Mouse (Mus musculus) megakaryocyte, adult 5-6 weeks (primary cell): ENCODE measurements around the gene Eras. TPM values are rescaled to one million over a fixed set of nuclear protein-coding genes. Genes with fewer than 3 reads are reported as not detected.
"Not testable (repeated sequence)": the region's sequence is repeated elsewhere in the genome, so short reads cannot be mapped to it uniquely, and the experiment has no call there.

ENCODE experiments used
- ATAC-seq: 2 replicates; pipeline ENCODE4 v1.8.0; 2016; ENCODE audit warnings: mild to moderate bottlenecking, inconsistent platforms; ENCODE audit not compliant: poor library complexity, severe bottlenecking
- total RNA-seq, 2 experiments: library from RNA; stranded (forward) in 1 of 2; stranded (reverse) in 1 of 2; fragments of 153-499, 151-499 nt in 1 of 2; fragments of 221-1000, 200-1000 nt in 1 of 2; gene quantifications; 2 replicates each; pipeline versions ENCODE4 v1.2.3 to v1.2.4; 2015 to 2017

Gene Eras
- total RNA-seq, 2 experiments from 2014 or later = not detected

DNA sequence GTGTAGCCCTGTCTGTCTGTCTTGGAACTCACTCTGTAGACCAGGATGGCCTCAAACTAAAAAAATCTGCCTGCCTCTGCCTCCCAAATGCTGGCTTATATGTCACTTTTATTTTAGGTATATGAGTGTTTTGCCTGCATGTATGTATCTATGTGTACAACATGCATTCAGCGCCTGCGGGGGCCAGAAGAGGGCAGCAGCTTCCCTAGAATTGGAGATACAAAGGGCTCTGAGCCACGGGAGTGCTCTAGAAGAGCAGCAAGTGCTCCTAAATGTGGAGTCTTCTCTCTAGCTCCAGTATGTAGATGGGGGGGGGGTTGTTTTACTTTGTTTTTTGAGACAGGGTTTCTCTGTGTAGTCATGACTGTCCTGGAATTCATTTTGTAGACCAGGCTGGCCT is 12.7 kb downstream of the Eras start:
- peak; percentile 66 for ATAC-seq

- no peak for ATAC-seq
Observed at GRCm38 (mm10) chrX:7910473-7910872, 17.9 kb downstream of the Eras start.

- ATAC-seq = not testable (repeated sequence)
Observed at GRCm38 (mm10) chrX:7909242-7909641, 19.2 kb downstream of the Eras start, which contains the start of gene Gm10490. Gene Gm10490, plus strand, starts transcription at chrX:7909542.

DNA sequence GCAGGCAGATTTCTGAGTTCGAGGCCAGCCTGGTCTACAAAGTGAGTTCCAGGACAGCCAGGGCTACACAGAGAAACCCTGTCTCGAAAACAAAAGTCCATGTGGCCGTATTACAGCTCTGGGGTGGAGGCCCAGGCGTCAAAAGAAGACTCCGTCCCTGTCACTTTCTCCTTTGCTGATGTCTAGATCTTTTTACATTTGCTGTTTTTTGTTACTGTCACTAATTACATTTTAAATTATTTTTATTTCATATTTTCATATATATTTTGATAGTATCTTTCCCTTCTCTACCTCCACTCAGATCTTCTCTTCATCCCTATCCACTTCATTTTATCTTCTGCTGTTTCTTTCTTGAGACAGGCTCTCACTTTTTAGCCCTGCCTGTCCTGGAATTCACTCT is 20.7 kb downstream of the Eras start, which contains the start of gene Gm10491:
Gene Gm10491, minus strand, starts transcription at position 101 of the 400 bp plus-strand sequence.
- no peak for ATAC-seq

GRCm38 (mm10) chrX:7904441-7904840 is 24.0 kb downstream of the Eras start:
- ATAC-seq = no peak

- ATAC-seq = peak; percentile 94
Observed at GRCm38 (mm10) chrX:7898880-7899874, 29.2 kb downstream of the Eras start, which contains the start of the genes Pqbp1 and Timm17b. Gene Pqbp1, minus strand, starts transcription at chrX:7899269. Gene Timm17b, plus strand, starts transcription at chrX:7899357.

- no peak for ATAC-seq
Observed at GRCm38 (mm10) chrX:7898211-7898610, 30.2 kb downstream of the Eras start.

DNA sequence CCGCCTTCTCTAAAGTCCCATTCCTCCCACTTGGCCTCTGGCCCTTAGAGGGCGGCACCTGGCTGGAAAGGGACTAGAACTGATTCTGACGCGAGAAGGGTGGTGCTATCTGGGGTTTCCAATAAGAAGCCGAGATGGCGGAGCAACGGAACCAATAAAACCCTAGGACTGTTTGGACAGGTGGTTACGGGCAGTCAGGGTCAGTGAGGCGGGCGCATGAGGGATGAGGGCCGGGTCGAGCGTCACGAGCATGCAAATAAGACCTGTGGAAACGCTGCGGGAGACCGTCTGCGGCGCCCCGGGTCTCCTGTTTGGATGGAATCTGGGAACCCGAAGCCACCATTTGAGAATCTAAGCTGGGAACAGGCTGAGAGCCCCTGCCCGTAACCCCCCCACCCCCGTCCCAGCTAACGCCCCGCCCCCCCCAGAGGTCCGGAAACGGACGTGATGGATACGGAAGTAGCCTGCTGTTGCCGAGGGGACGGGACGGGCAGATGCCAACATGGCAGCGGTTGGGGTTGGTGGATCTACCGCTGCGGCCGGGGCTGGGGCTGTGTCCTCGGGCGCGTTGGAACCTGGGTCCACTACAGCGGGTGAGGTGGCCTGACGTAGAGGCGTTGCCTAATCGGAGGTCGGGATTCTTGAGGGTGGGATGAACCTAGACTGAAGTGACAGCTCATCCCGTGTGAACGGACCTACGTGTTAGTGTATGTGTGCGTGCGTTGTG is 44.4 kb downstream of the Eras start, which contains the start of gene Slc35a2:
Gene Slc35a2, plus strand, starts transcription at position 188 of the 727 bp plus-strand sequence.
- peak; percentile 87 for ATAC-seq

GRCm38 (mm10) chrX:7879819-7880218 is 48.6 kb downstream of the Eras start:
- peak; percentile 60 for ATAC-seq

DNA sequence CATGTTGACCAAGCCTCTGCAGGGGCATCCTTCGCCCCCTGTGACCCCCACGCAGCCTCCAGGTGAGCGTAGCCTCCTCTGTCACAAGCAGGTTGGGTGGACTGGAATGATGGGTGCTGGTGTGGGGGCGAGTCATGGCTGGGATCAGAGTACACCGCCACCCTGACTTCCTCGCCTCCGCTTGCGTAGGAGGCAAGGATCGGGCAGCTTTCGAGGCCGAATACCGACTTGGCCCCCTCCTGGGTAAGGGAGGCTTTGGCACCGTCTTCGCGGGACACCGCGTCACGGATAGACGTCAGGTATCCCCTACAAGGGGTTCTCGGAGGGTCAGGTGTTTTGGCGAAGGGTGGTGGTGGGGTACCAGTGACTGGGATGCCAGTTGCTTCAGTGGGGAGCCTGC is 49.9 kb downstream of the Eras start:
- ATAC-seq = no peak

DNA sequence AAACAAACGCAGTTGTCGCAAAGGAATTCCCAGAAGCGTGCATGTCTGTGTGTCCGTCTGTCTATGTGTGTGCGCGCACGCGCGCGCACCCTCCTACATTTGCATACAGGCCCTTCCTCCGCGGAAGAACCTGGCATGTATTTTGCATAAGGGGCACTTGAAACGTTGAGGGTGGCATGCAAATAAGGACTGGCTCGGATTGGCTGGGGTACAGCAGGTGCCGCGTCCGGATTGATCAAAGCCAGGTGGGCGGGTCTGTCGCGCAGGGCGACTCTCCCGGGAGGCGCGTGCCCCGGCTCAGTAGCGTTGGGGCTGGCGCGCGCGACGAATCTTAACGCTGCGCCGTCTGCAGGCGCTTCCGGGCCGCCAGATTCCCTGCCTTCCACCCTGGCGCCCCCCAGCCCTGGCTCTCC is 50.4 kb downstream of the Eras start, which contains the start of gene Pim2:
Gene Pim2, plus strand, starts transcription at position 256 of the 413 bp plus-strand sequence.
- peak; percentile 95 for ATAC-seq

Other genes with a start within 250 kb of the Eras start
- not detected in 2 replicates for gene Magix, start 247.4 kb downstream of the Eras start, total RNA-seq (2015)
- 0.18 TPM in 1 of 2 replicates, not detected in the other for gene Magix, start 247.4 kb downstream of the Eras start, total RNA-seq (2017)
- gene Gpkow, start 231.5 kb downstream of the Eras start, total RNA-seq (2015) = 24.8 and 25.7 TPM in 2 replicates
- gene Gpkow, start 231.5 kb downstream of the Eras start, total RNA-seq (2017) = 24.2 and 25.7 TPM in 2 replicates
- gene Wdr45, start 214.3 kb downstream of the Eras start, total RNA-seq (2015) = 25.6 and 38.7 TPM in 2 replicates
- gene Wdr45, start 214.3 kb downstream of the Eras start, total RNA-seq (2017) = 13.4 and 18.9 TPM in 2 replicates
- not detected in 2 replicates for gene Gm45208, start 206.4 kb downstream of the Eras start, total RNA-seq (2015)
- not detected in 2 replicates for gene Gm45208, start 206.4 kb downstream of the Eras start, total RNA-seq (2017)
- 7.8 and 20.6 TPM in 2 replicates for gene Praf2, start 200.2 kb downstream of the Eras start, total RNA-seq (2015)
- gene Praf2, start 200.2 kb downstream of the Eras start, total RNA-seq (2017) = 5.4 and 5.8 TPM in 2 replicates
- not detected in 2 replicates for gene Ccdc120, start 177.7 kb downstream of the Eras start, total RNA-seq (2015)
- not detected in 2 replicates for gene Ccdc120, start 177.7 kb downstream of the Eras start, total RNA-seq (2017)
- gene Tfe3, start 166.0 kb downstream of the Eras start, total RNA-seq (2015) = 45.9 and 54.6 TPM in 2 replicates
- 22.3 and 39.4 TPM in 2 replicates for gene Tfe3, start 166.0 kb downstream of the Eras start, total RNA-seq (2017)
- gene Gripap1, start 138.8 kb downstream of the Eras start, total RNA-seq (2015) = 39.5 and 55.4 TPM in 2 replicates
- 70.5 and 81.9 TPM in 2 replicates for gene Gripap1, start 138.8 kb downstream of the Eras start, total RNA-seq (2017)
- 0.39 and 0.49 TPM in 2 replicates for gene Kcnd1, start 106.3 kb downstream of the Eras start, total RNA-seq (2015)
- gene Kcnd1, start 106.3 kb downstream of the Eras start, total RNA-seq (2017) = 0.20 and 0.29 TPM in 2 replicates
- gene Otud5, start 87.2 kb downstream of the Eras start, total RNA-seq (2015) = 43.2 and 50.6 TPM in 2 replicates
- 70.2 and 73.0 TPM in 2 replicates for gene Otud5, start 87.2 kb downstream of the Eras start, total RNA-seq (2017)
- gene Pim2, start 50.3 kb downstream of the Eras start, total RNA-seq (2015) = 4.7 and 8.6 TPM in 2 replicates
- 1.1 and 1.4 TPM in 2 replicates for gene Pim2, start 50.3 kb downstream of the Eras start, total RNA-seq (2017)
- gene Slc35a2, start 44.6 kb downstream of the Eras start, total RNA-seq (2015) = 6.4 and 9.8 TPM in 2 replicates
- gene Slc35a2, start 44.6 kb downstream of the Eras start, total RNA-seq (2017) = 10.9 and 13.5 TPM in 2 replicates
- gene Pqbp1, start 29.3 kb downstream of the Eras start, total RNA-seq (2015) = 25.6 and 29.8 TPM in 2 replicates
- gene Pqbp1, start 29.3 kb downstream of the Eras start, total RNA-seq (2017) = 116 and 123 TPM in 2 replicates
- 75.8 and 85.4 TPM in 2 replicates for gene Timm17b, start 29.2 kb downstream of the Eras start, total RNA-seq (2015)
- gene Timm17b, start 29.2 kb downstream of the Eras start, total RNA-seq (2017) = 35.8 and 50.0 TPM in 2 replicates
- gene Gm10491, start 20.8 kb downstream of the Eras start, total RNA-seq (2015) = not detected in 2 replicates
- gene Gm10491, start 20.8 kb downstream of the Eras start, total RNA-seq (2017) = not detected in 2 replicates
- not detected in 2 replicates for gene Gm10490, start 19.1 kb downstream of the Eras start, total RNA-seq (2015)
- gene Gm10490, start 19.1 kb downstream of the Eras start, total RNA-seq (2017) = not detected in 2 replicates
- gene Pcsk1n, start 8.8 kb downstream of the Eras start, total RNA-seq (2015) = not detected in 2 replicates
- gene Pcsk1n, start 8.8 kb downstream of the Eras start, total RNA-seq (2017) = not detected in 2 replicates
- 6.4 and 7.5 TPM in 2 replicates for gene Hdac6, start 19.3 kb upstream of the Eras start, total RNA-seq (2015)
- gene Hdac6, start 19.3 kb upstream of the Eras start, total RNA-seq (2017) = 8.0 and 9.3 TPM in 2 replicates
- gene Gata1, start 49.5 kb upstream of the Eras start, total RNA-seq (2015) = 5.8 and 7.1 TPM in 2 replicates
- 5.6 and 7.6 TPM in 2 replicates for gene Gata1, start 49.5 kb upstream of the Eras start, total RNA-seq (2017)
- gene Glod5, start 89.9 kb upstream of the Eras start, total RNA-seq (2015) = not detected in 2 replicates
- not detected in 2 replicates for gene Glod5, start 89.9 kb upstream of the Eras start, total RNA-seq (2017)
- gene Suv39h1, start 146.2 kb upstream of the Eras start, total RNA-seq (2015) = 37.8 and 43.6 TPM in 2 replicates
- gene Suv39h1, start 146.2 kb upstream of the Eras start, total RNA-seq (2017) = 50.3 and 53.9 TPM in 2 replicates
- gene Was, start 161.9 kb upstream of the Eras start, total RNA-seq (2015) = 107 and 116 TPM in 2 replicates
- 145 and 149 TPM in 2 replicates for gene Was, start 161.9 kb upstream of the Eras start, total RNA-seq (2017)
- 17.4 and 20.3 TPM in 2 replicates for gene Wdr13, start 204.3 kb upstream of the Eras start, total RNA-seq (2015)
- 22.2 and 27.9 TPM in 2 replicates for gene Wdr13, start 204.3 kb upstream of the Eras start, total RNA-seq (2017)
- gene Rbm3, start 217.3 kb upstream of the Eras start, total RNA-seq (2015) = 982 and 1,036 TPM in 2 replicates
- 1,421 and 1,439 TPM in 2 replicates for gene Rbm3, start 217.3 kb upstream of the Eras start, total RNA-seq (2017)
- 5.9 and 8.4 TPM in 2 replicates for gene Tbc1d25, start 247.6 kb upstream of the Eras start, total RNA-seq (2015)
- 2.0 and 2.9 TPM in 2 replicates for gene Tbc1d25, start 247.6 kb upstream of the Eras start, total RNA-seq (2017)